Mouse (Mus musculus): ENCODE measurements around the gene Syt11. TPM values are rescaled to one million over a fixed set of nuclear protein-coding genes. Genes with fewer than 3 reads are reported as not detected.
"Not testable (repeated sequence)": the region's sequence is repeated elsewhere in the genome, so short reads cannot be mapped to it uniquely, and the experiment has no call there.

The Syt11 gene
- polyA plus RNA-seq, 1 experiment from 2014 or later = 9.1 TPM

- H3K9ac ChIP-seq (ENCODE audit: low read depth, low read length) = no peak overlapping the region
- H3K4me3 ChIP-seq (replicated peaks; ENCODE audit: low read depth, low read length) = no peak overlapping the region
- H3K36me3 ChIP-seq (ENCODE audit: insufficient read depth, low read length) = no peaks in the 10 kb centered on the region
- H3K27me3 ChIP-seq (ENCODE audit: insufficient read depth, low read length) = no peaks in the 10 kb centered on the region
- DNase-seq (ENCODE audit: low spot score) (no peak), ATAC-seq (replicated peaks; ENCODE audit: low FRiP score, low read depth) (no peak)
- no peak overlapping the region for H3K4me2 ChIP-seq (ENCODE audit: low read length)
- H3K9me3 ChIP-seq (replicated peaks; ENCODE audit: low read length) = no peaks in the 10 kb centered on the region
- no peaks in the 10 kb centered on the region for H3K4me1 ChIP-seq (replicated peaks; ENCODE audit: insufficient read depth, low read length)
- TF ChIP-seq CTCF (IDR thresholded peaks at IDR 0.05; ENCODE audit: low read depth) = no peak
- H3K27ac ChIP-seq = no peak overlapping the region
- WGBS = 86% methylated on average over 5 of the region's 5 CpGs
Observed at GRCm38 (mm10) chr3:88784889-88785288, 9.9 kb upstream of the Syt11 start.

GRCm38 (mm10) chr3:88773163-88773562 is 1.8 kb downstream of the Syt11 start:
- not testable (repeated sequence) for H3K4me1 ChIP-seq (replicated peaks; ENCODE audit: insufficient read depth, low read length); H3K27ac ChIP-seq; H3K4me3 ChIP-seq (replicated peaks; ENCODE audit: low read depth, low read length); ATAC-seq (replicated peaks; ENCODE audit: low FRiP score, low read depth); H3K27me3 ChIP-seq (ENCODE audit: insufficient read depth, low read length); H3K9ac ChIP-seq (ENCODE audit: low read depth, low read length); H3K36me3 ChIP-seq (ENCODE audit: insufficient read depth, low read length); H3K4me2 ChIP-seq (ENCODE audit: low read length); DNase-seq (ENCODE audit: low spot score); H3K9me3 ChIP-seq (replicated peaks; ENCODE audit: low read length)
- WGBS = 74% methylated on average over 6 of the region's 6 CpGs

- WGBS = 0% methylated on average over 17 of the region's 19 CpGs
- peak; percentile 69 for DNase-seq (ENCODE audit: low spot score)
Observed at GRCm38 (mm10) chr3:88772399-88772798, 2.6 kb downstream of the Syt11 start.

DNA sequence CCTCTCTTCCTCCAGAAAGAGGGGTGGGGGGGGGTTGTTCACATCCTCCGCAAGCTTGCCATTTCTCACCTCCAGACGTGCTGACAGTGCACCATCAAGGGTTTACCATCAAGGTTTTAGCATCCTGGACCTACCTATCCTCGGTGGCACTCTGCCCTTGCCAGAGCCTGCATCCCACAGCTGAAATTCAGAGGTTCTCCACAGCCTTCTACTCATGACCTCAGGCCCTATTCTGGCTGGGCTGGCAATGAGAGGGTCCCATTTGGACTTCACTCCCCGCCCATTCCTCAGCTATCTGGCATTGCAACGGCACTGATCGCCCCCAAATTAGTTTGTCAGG is 3.1 kb downstream of the Syt11 start:
- WGBS = 13% methylated on average over 2 of the region's 6 CpGs
- peak; percentile 11 for ATAC-seq (replicated peaks; ENCODE audit: low FRiP score, low read depth)
- H3K27me3 ChIP-seq (ENCODE audit: insufficient read depth, low read length); H3K9ac ChIP-seq (ENCODE audit: low read depth, low read length); H3K36me3 ChIP-seq (ENCODE audit: insufficient read depth, low read length); H3K9me3 ChIP-seq (replicated peaks; ENCODE audit: low read length); DNase-seq (ENCODE audit: low spot score); H3K4me1 ChIP-seq (replicated peaks; ENCODE audit: insufficient read depth, low read length): not testable (repeated sequence)
- H3K4me2 ChIP-seq (ENCODE audit: low read length) = peak overlapping the region; percentile 45
- H3K4me3 ChIP-seq (replicated peaks; ENCODE audit: low read depth, low read length) = peak overlapping the region; percentile 9; the same call in 1 of the 2 replicates
- H3K27ac ChIP-seq = peak overlapping the region; percentile 57; the same call in 1 of the 2 replicates

More at GRCm38 (mm10) chr3:88772399-88772798, 2.6 kb downstream of the Syt11 start:
- not testable (repeated sequence) for H3K27me3 ChIP-seq (ENCODE audit: insufficient read depth, low read length); H3K27ac ChIP-seq; H3K36me3 ChIP-seq (ENCODE audit: insufficient read depth, low read length); H3K9ac ChIP-seq (ENCODE audit: low read depth, low read length); H3K4me1 ChIP-seq (replicated peaks; ENCODE audit: insufficient read depth, low read length); H3K4me3 ChIP-seq (replicated peaks; ENCODE audit: low read depth, low read length); H3K9me3 ChIP-seq (replicated peaks; ENCODE audit: low read length)
- ATAC-seq (replicated peaks; ENCODE audit: low FRiP score, low read depth) = peak; percentile 47
- H3K4me2 ChIP-seq (ENCODE audit: low read length) = peak overlapping the region; percentile 24; the same call in 1 of the 2 replicates

DNA sequence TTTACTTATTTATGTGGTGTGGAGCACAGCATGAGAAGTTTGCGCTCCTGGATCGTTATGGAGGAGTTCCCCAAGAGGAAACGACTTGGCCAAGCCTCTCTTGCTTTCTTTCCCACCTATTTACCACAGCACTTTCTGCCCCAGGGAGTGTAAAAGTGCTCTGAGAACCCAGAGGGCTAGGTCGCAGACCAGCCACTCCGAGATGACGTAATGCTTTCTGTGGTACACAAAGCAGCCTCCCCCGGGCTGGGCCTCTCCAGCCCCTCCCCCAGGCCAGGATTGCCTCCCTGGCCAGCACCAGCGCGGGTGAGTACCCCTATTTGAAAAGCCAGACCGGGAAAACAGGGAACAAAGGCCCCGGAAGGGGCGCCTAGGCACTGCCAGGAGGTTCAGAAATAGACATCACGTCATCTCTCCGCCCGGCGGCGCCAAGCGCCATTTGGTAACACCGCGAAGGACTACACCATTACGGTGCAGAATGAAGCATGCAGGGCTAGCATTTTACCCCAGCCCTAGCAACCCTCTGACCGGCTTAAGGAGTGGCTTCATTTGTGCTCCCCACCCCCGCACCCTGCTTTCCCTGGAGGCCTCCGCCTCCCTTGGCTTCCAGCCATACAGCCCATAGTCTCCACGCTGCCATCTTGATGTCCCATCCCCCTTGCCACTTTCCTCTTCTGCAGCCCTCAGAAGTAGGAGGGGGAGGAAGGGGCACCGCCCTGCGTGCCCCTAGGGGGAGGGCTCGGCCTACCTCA is 3.6 kb downstream of the Syt11 start:
- not testable (repeated sequence) for H3K4me1 ChIP-seq (replicated peaks; ENCODE audit: insufficient read depth, low read length); H3K36me3 ChIP-seq (ENCODE audit: insufficient read depth, low read length); H3K27me3 ChIP-seq (ENCODE audit: insufficient read depth, low read length); H3K9me3 ChIP-seq (replicated peaks; ENCODE audit: low read length); H3K9ac ChIP-seq (ENCODE audit: low read depth, low read length)
- Histone ChIP-seq H3K4me2 (ENCODE audit: low read length) (peak overlapping the region; percentile 45), H3K27ac (peak overlapping the region; percentile 57), H3K4me3 (replicated peaks; ENCODE audit: low read depth, low read length) (peak overlapping the region; percentile 9; the same call in 1 of the 2 replicates)
- WGBS = 2% methylated on average over 22 of the region's 28 CpGs
- ATAC-seq (replicated peaks; ENCODE audit: low FRiP score, low read depth) = peak; percentile 72
- DNase-seq (ENCODE audit: low spot score) = peak; percentile 69

GRCm38 (mm10) chr3:88762401-88762831 is 12.5 kb downstream of the Syt11 start:
- no peak overlapping the region for H3K27ac ChIP-seq
- 0 out of 2 replicates have a peak, but pooled peaks cover 2% of the 10 kb centered on the region for H3K36me3 ChIP-seq (ENCODE audit: insufficient read depth, low read length)
- DNase-seq (ENCODE audit: low spot score) (no peak), ATAC-seq (replicated peaks; ENCODE audit: low FRiP score, low read depth) (no peak)
- no peak overlapping the region for H3K9ac ChIP-seq (ENCODE audit: low read depth, low read length)
- no peak overlapping the region for H3K4me3 ChIP-seq (replicated peaks; ENCODE audit: low read depth, low read length)
- no peak overlapping the region for H3K4me2 ChIP-seq (ENCODE audit: low read length)
- peak; percentile 34; the same call in 1 of the 2 replicates for TF ChIP-seq CTCF (IDR thresholded peaks at IDR 0.05; ENCODE audit: low read depth)
- H3K9me3 ChIP-seq (replicated peaks; ENCODE audit: low read length) = no peaks in the 10 kb centered on the region
- peaks cover 8% of the 10 kb centered on the region; the same call in 1 of the 2 replicates for H3K4me1 ChIP-seq (replicated peaks; ENCODE audit: insufficient read depth, low read length)
- 74% methylated on average over 6 of the region's 6 CpGs for WGBS
- H3K27me3 ChIP-seq (ENCODE audit: insufficient read depth, low read length) = no peaks in the 10 kb centered on the region

- H3K27ac ChIP-seq = no peak overlapping the region
- no peak overlapping the region for H3K9ac ChIP-seq (ENCODE audit: low read depth, low read length)
- no peak overlapping the region for H3K4me3 ChIP-seq (replicated peaks; ENCODE audit: low read depth, low read length)
- no peak overlapping the region for H3K4me2 ChIP-seq (ENCODE audit: low read length)
- no peak for ATAC-seq (replicated peaks; ENCODE audit: low FRiP score, low read depth)
- 0 out of 2 replicates have a peak, but pooled peaks cover 2% of the 10 kb centered on the region for H3K36me3 ChIP-seq (ENCODE audit: insufficient read depth, low read length)
- WGBS = 94% methylated on average over 19 of the region's 19 CpGs
- no peak for DNase-seq (ENCODE audit: low spot score)
- peaks cover 8% of the 10 kb centered on the region; the same call in 1 of the 2 replicates for H3K4me1 ChIP-seq (replicated peaks; ENCODE audit: insufficient read depth, low read length)
- H3K27me3 ChIP-seq (ENCODE audit: insufficient read depth, low read length) = no peaks in the 10 kb centered on the region
- H3K9me3 ChIP-seq (replicated peaks; ENCODE audit: low read length) = no peaks in the 10 kb centered on the region
- no peak for TF ChIP-seq CTCF (IDR thresholded peaks at IDR 0.05; ENCODE audit: low read depth)
Observed at GRCm38 (mm10) chr3:88761619-88762018, 13.3 kb downstream of the Syt11 start.

All from kidney, postnatal 0 days (tissue).